Mouse (Mus musculus): ENCODE measurements at regions not wholly inside any gene's neighbourhood (a gene's known extent, or its start where the extent isn't known, plus 50 kb on each side); places are given as distances from the start of the nearest gene placed in this dataset.

GRCm38 (mm10) chr1:105074326-105074725 is 282.2 kb downstream of the Rnf152 start:
- peak in 1 of 2 experiments; percentile 62 for DNase-seq

GRCm38 (mm10) chr1:105070661-105071455 is 285.7 kb downstream of the Rnf152 start:
- DNase-seq = no peak

GRCm38 (mm10) chr1:105067902-105068301 is 288.6 kb downstream of the Rnf152 start:
- DNase-seq = peak; percentile 68 to 73

- DNase-seq = peak in 1 of 2 experiments; percentile 31
These were observed 289.3 kb downstream of the Rnf152 start for GRCm38 (mm10) chr1:105067049-105067795.

- no peak for DNase-seq
These were observed 282.4 kb downstream of the Cdh20 start for GRCm38 (mm10) chr1:105050584-105051363.
